9 mouse cellular contexts compared by ENCODE assay signal in the genomic region with DNA sequence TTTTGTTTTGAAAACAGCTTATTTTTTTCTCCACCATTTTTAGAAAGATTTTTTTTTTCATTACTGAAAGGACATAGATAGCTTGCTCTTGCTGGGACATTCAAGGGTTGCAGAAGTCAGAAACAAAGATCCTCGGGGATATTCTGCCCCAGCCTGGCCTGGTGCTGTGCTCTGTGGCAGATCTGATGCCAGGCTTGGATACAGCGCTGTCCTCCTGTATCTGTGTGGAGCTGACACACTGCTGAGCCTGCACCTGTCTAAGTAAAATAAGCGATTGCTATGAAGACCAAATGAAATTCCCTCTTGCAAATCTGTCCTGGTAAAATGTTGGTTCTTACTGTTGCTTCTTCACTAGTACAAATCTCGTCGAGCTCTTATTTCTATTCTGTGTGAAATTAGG.
"Had no signal": no experiment of that assay in that cellular context is flagged by ENCODE, and none has a peak within 500 bp of the region (broad histone marks: within the 10 kb centered on the region; RNA-seq: fewer than 3 reads in every experiment).

No protein-coding gene starts in this region.

- DNase-seq: kidney, postnatal 36 days; layer of hippocampus, adult 9-11 months; layer of hippocampus, postnatal 36 days; lung, postnatal 14 days; right cerebral cortex, postnatal 14 days; thymus, adult 18-20 months; thymus, postnatal 14 days had no signal

- ATAC-seq: liver, embryonic 12.5 days; midbrain, embryonic 13.5 days had no signal
